Mouse (Mus musculus) midbrain, embryonic 12.5 days (tissue): ENCODE results near the gene Ugt1a2. TPM values are rescaled to one million over a fixed set of nuclear protein-coding genes. Genes with fewer than 3 reads are reported as not detected.

ENCODE experiments used
- ATAC-seq: fragments of 200-750 bp; cut with Nextera tagmentation; 2 replicates; pipeline ENCODE4 v1.8.0; 2017; ENCODE audit warnings: low read depth, moderate TSS enrichment, moderate library complexity; ENCODE audit not compliant: low FRiP score
- H3K27ac ChIP-seq: fragments of 300-500 bp; sonication (generic); replicated peaks from 2 replicates; pipeline ENCODE4 v1.5.1; 2016; ENCODE audit warnings: mild to moderate bottlenecking
- H3K27me3 ChIP-seq: fragments of 300-500 bp; sonication (generic); 2 replicates; pipeline ENCODE4 v1.6.1; 2016; ENCODE audit warnings: mild to moderate bottlenecking
- H3K36me3 ChIP-seq: fragments of 300-500 bp; sonication (generic); 2 replicates; pipeline ENCODE4 v1.6.1; 2016
- H3K4me1 ChIP-seq: fragments of 300-500 bp; sonication (generic); 2 replicates; pipeline ENCODE4 v1.6.1; 2016
- H3K4me2 ChIP-seq: fragments of 300-500 bp; sonication (generic); replicated peaks from 2 replicates; pipeline ENCODE4 v1.6.1; 2016; ENCODE audit warnings: mild to moderate bottlenecking, moderate library complexity
- H3K4me3 ChIP-seq: fragments of 300-500 bp; sonication (generic); 2 replicates; pipeline ENCODE4 v1.5.1; 2016; ENCODE audit warnings: mild to moderate bottlenecking
- H3K9ac ChIP-seq: fragments of 300-500 bp; sonication (generic); replicated peaks from 2 replicates; pipeline ENCODE4 v1.6.1; 2016; ENCODE audit warnings: mild to moderate bottlenecking, moderate library complexity
- H3K9me3 ChIP-seq: fragments of 300-500 bp; sonication (generic); 2 replicates; pipeline ENCODE4 v1.6.1; 2016; ENCODE audit warnings: mild to moderate bottlenecking
- WGBS: fragments of 180-500 bp; shearing (Covaris S2); methylation state at CpG from one replicate; pipeline ENCODE4 v1.1.7; 2016; 5-methylcytosine and 5-hydroxymethylcytosine counted together
- polyA plus RNA-seq: library from polyadenylated mRNA; unstranded; fragments of >200 nt; fragmentation: Nextera tagmentation; extraction: Ambion mirVana; gene quantifications from 2 replicates; pipeline ENCODE4 v1.2.1, GENCODE M21; 2016

The Ugt1a2 gene
- polyA plus RNA-seq, 1 experiment from 2014 or later: 0.14 TPM

DNA sequence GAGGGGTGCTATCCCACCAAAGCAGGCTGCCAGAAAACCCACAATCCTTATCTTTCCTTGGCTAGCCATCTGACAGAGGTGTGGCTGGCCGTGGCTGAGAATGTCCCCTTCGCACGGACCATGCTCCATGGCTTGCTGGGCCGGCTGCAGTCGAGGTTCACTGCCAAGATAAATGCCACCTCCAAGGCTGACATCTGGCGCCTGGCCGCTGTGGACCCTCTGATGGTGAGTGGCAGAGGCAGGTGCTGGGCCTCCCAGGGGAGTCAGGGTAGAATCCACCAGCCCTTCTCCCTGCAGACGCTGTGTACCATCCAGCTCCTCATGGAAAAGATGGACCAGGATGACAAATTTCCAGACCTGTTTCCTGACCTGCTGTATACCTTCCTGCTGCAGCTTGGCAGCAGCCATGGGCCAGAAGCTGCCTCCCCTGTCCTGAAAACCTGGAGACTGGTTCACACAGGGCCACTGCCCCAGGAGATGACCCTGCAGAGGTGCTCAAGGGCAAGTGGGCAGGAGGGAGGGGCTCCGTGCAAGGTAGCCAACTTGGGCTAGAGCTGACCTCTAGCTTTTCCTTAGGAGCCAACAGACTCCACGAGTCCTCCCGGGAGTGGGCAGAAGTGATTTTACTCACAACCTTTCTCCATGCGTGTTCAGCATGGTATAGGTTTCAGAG, 54.5 kb downstream of the Ugt1a2 start:
- 88% methylated on average over 12 of the region's 12 CpGs for WGBS
- H3K27me3 ChIP-seq: no peaks in the 10 kb centered on the region
- no peak overlapping the region for H3K9ac ChIP-seq
- no peak overlapping the region for H3K4me3 ChIP-seq
- peaks cover 6% of the 10 kb centered on the region for H3K36me3 ChIP-seq
- H3K4me2 ChIP-seq: no peak overlapping the region
- H3K9me3 ChIP-seq: peaks cover 90% of the 10 kb centered on the region
- H3K27ac ChIP-seq: no peak overlapping the region
- H3K4me1 ChIP-seq: no peaks in the 10 kb centered on the region
- ATAC-seq: no peak

DNA sequence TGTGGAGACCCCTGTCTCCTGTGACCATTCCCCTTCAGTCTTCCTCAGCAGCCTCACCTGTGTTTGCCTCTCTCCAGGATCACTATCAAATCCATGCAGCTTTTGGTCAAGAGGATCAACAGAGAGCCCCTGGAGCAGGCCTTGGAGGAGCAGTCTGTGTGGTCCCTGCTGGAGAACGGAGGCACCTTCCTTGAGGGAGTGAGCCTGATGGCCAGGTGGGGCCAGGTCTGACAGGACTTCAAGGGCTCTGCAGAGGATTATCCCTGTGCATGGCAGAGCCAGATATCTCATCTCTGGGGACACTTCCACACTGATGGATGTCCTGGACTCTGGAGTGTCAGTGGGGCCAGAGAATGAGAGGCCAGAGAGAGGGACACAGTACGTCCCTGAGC, 55.1 kb downstream of the Ugt1a2 start:
- H3K27ac ChIP-seq: no peak overlapping the region
- H3K27me3 ChIP-seq: no peaks in the 10 kb centered on the region
- H3K4me1 ChIP-seq: no peaks in the 10 kb centered on the region
- ATAC-seq: no peak
- H3K4me2 ChIP-seq: no peak overlapping the region
- 54% methylated on average over 2 of the region's 2 CpGs for WGBS
- peaks cover 88% of the 10 kb centered on the region for H3K9me3 ChIP-seq
- H3K9ac ChIP-seq: no peak overlapping the region
- no peak overlapping the region for H3K4me3 ChIP-seq
- peaks cover 10% of the 10 kb centered on the region for H3K36me3 ChIP-seq

DNA sequence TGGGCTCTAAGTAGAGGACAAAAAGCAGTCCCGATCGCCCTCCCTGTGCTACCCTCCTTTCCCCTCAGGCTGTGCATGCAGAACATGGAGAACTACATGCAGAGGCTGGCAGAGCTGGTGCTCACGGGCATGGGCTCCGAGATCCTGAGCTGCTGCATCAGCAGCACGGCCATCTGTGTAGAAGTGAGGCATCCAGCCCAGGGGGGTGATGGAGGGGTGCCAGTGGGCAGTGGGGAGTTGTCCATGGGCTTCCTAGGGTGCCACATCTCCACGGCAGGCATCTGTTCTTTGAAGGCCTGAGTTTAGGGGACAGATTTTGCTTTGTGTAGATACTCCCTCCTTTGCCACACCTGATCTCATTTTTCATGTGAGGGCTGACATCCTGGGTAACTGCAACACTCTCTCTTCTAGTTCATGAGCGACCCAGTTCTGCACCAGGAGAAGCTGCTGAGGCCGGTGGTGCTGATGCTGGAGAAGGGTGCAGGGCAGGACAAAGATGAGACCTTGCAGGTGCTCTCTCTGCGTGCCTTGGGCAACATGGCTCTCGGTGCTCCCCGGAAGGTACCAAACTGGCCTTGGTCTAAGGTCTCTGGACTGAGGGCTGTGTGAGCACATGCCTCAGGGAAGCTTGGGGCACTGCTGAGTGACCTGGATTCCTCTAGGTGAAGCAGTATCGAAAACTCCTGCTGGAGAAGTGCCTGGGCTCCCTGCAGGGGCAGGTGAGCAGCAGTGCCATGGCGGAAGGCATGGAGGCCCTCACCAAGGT, 55.8 kb downstream of the Ugt1a2 start:
- Histone ChIP-seq H3K27ac (no peak overlapping the region), H3K9ac (no peak overlapping the region), H3K36me3 (peaks cover 17% of the 10 kb centered on the region), H3K4me1 (no peaks in the 10 kb centered on the region), H3K9me3 (peaks cover 80% of the 10 kb centered on the region), H3K4me3 (no peak overlapping the region), H3K4me2 (no peak overlapping the region), H3K27me3 (no peaks in the 10 kb centered on the region)
- 79% methylated on average over 13 of the region's 13 CpGs for WGBS
- no peak for ATAC-seq

DNA sequence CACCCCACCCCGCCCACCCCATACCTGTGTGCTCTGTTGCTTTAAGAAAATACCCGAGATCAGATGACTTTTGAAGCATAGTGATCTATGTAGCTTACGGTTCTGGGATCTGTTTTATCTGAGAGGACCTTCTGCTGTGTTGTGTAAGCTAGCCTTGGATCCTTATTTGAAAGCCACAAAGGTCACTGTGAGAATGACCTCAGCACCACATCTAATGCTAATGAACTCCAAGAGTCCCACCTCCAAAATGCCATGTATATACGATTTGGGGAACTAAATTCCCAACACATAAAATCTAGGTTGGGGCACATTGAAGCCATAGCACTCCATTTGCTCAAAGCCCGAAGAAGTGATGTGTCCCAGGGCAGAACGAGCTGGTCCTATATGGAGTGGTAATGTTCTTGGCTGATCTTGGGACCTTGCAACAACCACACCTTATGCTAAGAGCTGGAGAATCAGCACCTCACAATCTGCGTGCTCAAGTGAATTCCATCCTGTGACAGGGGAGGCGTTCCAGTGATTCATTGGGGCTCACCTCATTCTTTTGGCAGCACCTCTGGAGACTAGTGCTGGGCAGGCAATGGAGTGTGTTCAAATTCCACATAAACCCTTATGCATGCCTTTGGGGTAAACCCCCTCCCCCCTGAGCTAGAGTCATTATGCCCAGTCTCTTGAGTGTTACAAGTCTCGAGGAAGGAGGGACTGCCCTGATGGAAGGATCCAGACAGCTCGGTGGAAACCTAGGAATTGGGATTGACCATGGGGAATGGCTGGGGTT, 56.7 kb downstream of the Ugt1a2 start:
- H3K36me3 ChIP-seq: peaks cover 26% of the 10 kb centered on the region
- WGBS: 80% methylated on average over 10 of the region's 10 CpGs
- peaks cover 74% of the 10 kb centered on the region for H3K9me3 ChIP-seq
- ATAC-seq: no peak
- H3K4me2 ChIP-seq: no peak overlapping the region
- no peaks in the 10 kb centered on the region for H3K4me1 ChIP-seq
- no peak overlapping the region for H3K4me3 ChIP-seq
- H3K9ac ChIP-seq: no peak overlapping the region
- H3K27me3 ChIP-seq: no peaks in the 10 kb centered on the region
- no peak overlapping the region for H3K27ac ChIP-seq

- Histone ChIP-seq H3K9me3 (peaks cover 68% of the 10 kb centered on the region), H3K27me3 (no peaks in the 10 kb centered on the region), H3K4me1 (no peaks in the 10 kb centered on the region), H3K27ac (no peak overlapping the region), H3K9ac (no peak overlapping the region), H3K4me3 (no peak overlapping the region), H3K36me3 (peaks cover 31% of the 10 kb centered on the region), H3K4me2 (no peak overlapping the region)
- 82% methylated on average over 6 of the region's 6 CpGs for WGBS
- ATAC-seq: no peak
Observed at GRCm38 (mm10) chr1:88257681-88258080, 57.3 kb downstream of the Ugt1a2 start.

DNA sequence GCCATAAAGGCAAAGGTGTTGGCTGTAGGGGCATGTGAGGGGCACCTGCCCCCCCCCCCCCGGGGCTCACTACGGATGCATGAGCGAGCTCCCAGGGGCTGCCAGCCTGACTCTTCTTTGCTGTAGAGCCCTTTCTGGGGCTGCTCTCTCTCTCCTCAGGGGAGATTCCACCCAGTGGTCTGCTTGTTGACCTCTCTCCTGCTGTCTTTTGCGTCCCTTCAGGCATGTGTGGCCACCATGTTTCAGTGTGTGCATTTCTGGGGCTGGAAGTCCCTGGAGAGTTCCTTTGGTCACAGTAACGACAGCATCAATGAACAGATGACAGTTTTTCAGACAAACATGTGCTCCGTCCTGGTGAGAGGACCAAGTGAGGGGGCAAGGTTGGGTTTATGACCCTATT, 58.0 kb downstream of the Ugt1a2 start:
- H3K4me2 ChIP-seq: no peak overlapping the region
- H3K27ac ChIP-seq: no peak overlapping the region
- H3K9me3 ChIP-seq: peaks cover 62% of the 10 kb centered on the region
- peaks cover 38% of the 10 kb centered on the region for H3K36me3 ChIP-seq
- H3K4me3 ChIP-seq: no peak overlapping the region
- ATAC-seq: 0 out of 2 replicates have a peak, but pooled peaks have one; percentile 1
- WGBS: 70% methylated on average over 6 of the region's 6 CpGs
- no peak overlapping the region for H3K9ac ChIP-seq
- no peaks in the 10 kb centered on the region for H3K4me1 ChIP-seq
- H3K27me3 ChIP-seq: no peaks in the 10 kb centered on the region

DNA sequence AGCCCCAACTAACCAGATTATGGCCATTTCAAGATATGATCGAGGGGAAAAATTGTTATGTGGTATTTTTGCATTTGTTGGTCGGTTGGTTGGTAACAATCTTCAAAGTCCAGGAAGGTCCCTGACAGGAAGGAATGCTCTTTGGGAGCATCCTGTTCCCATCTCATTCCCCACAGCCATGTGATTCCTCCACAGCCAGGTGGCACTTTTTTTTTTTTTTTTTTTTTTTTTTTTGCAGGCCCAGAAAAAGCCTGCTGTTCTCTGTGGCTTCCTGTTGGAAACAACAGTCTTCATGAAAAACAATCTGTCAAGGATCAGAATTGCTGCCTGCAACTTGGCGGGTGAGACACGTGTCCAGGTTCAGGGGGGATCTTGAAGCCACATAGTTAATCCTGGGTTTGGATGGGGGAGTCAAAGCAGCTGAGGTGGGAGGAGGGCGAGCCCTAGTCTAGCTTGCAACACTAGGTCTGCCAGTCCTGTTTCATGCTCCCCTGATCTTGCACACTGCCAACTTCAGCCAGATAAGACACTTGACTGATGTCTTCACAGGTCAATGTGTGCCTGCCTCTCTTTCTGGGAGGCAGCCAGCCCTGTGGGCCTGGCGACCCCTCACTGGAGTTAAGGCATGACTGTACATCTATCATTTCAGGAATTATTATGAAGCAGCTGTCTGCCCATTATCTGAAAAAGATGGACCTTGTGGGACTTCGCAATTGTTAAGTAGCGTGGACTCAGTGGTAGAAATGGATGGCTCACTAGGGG, 58.7 kb downstream of the Ugt1a2 start:
- 0 out of 2 replicates have a peak, but pooled peaks have one; percentile 3 for ATAC-seq
- 80% methylated on average over 8 of the region's 8 CpGs for WGBS
- H3K36me3 ChIP-seq: peaks cover 45% of the 10 kb centered on the region
- peaks cover 55% of the 10 kb centered on the region for H3K9me3 ChIP-seq
- no peak overlapping the region for H3K4me3 ChIP-seq
- H3K27me3 ChIP-seq: no peaks in the 10 kb centered on the region
- no peak overlapping the region for H3K9ac ChIP-seq
- H3K4me1 ChIP-seq: no peaks in the 10 kb centered on the region
- H3K27ac ChIP-seq: no peak overlapping the region
- H3K4me2 ChIP-seq: no peak overlapping the region

- H3K36me3 ChIP-seq: peaks cover 51% of the 10 kb centered on the region
- H3K4me2 ChIP-seq: no peak overlapping the region
- no peak overlapping the region for H3K9ac ChIP-seq
- peak; percentile 3; the same call in 1 of the 2 replicates for ATAC-seq
- H3K4me1 ChIP-seq: no peaks in the 10 kb centered on the region
- 80% methylated on average over 4 of the region's 4 CpGs for WGBS
- H3K27ac ChIP-seq: no peak overlapping the region
- H3K9me3 ChIP-seq: peaks cover 49% of the 10 kb centered on the region
- no peaks in the 10 kb centered on the region for H3K27me3 ChIP-seq
- no peak overlapping the region for H3K4me3 ChIP-seq
Observed at GRCm38 (mm10) chr1:88259643-88260024, 59.2 kb downstream of the Ugt1a2 start.

GRCm38 (mm10) chr1:88260114-88260513, 59.7 kb downstream of the Ugt1a2 start:
- Histone ChIP-seq H3K27ac (no peak overlapping the region), H3K36me3 (peaks cover 55% of the 10 kb centered on the region), H3K4me3 (no peak overlapping the region), H3K27me3 (no peaks in the 10 kb centered on the region), H3K9me3 (peaks cover 44% of the 10 kb centered on the region), H3K4me1 (no peaks in the 10 kb centered on the region), H3K9ac (no peak overlapping the region), H3K4me2 (no peak overlapping the region)
- peak; percentile 14 for ATAC-seq
- 82% methylated on average over 6 of the region's 6 CpGs for WGBS

- Histone ChIP-seq H3K36me3 (peaks cover 62% of the 10 kb centered on the region), H3K4me2 (no peak overlapping the region), H3K4me3 (no peak overlapping the region), H3K4me1 (no peaks in the 10 kb centered on the region), H3K9ac (no peak overlapping the region), H3K9me3 (peaks cover 37% of the 10 kb centered on the region), H3K27ac (no peak overlapping the region), H3K27me3 (no peaks in the 10 kb centered on the region)
- no peak for ATAC-seq
- WGBS: 84% methylated on average over 10 of the region's 10 CpGs
Observed at GRCm38 (mm10) chr1:88260604-88261377, 60.4 kb downstream of the Ugt1a2 start.

GRCm38 (mm10) chr1:88261706-88262105, 61.3 kb downstream of the Ugt1a2 start:
- H3K4me2 ChIP-seq: no peak overlapping the region
- H3K9me3 ChIP-seq: peaks cover 28% of the 10 kb centered on the region
- H3K4me3 ChIP-seq: no peak overlapping the region
- no peaks in the 10 kb centered on the region for H3K27me3 ChIP-seq
- H3K27ac ChIP-seq: no peak overlapping the region
- peaks cover 71% of the 10 kb centered on the region for H3K36me3 ChIP-seq
- 87% methylated on average over 7 of the region's 7 CpGs for WGBS
- no peaks in the 10 kb centered on the region for H3K4me1 ChIP-seq
- no peak overlapping the region for H3K9ac ChIP-seq
- ATAC-seq: no peak
